Mouse (Mus musculus): ENCODE measurements around the gene Bend7. TPM values are rescaled to one million over a fixed set of nuclear protein-coding genes. Genes with fewer than 3 reads are reported as not detected.

Bend7 gene
- polyA plus RNA-seq, 1 experiment from 2014 or later: 4.6 TPM

- H3K4me2 ChIP-seq (ENCODE audit: low read length): no peak overlapping the region
- no peaks in the 10 kb centered on the region for H3K4me1 ChIP-seq (ENCODE audit: control insufficient read depth, insufficient read depth, low read depth, low read length)
- 87% methylated on average over 6 of the region's 6 CpGs for WGBS
- no peak for ATAC-seq
- H3K9ac ChIP-seq (ENCODE audit: low read depth, low read length): no peak overlapping the region
- no peak overlapping the region for H3K27ac ChIP-seq (ENCODE audit: low read depth, low read length)
- no peak overlapping the region for H3K4me3 ChIP-seq (ENCODE audit: low read length)
- no peaks in the 10 kb centered on the region for H3K9me3 ChIP-seq (ENCODE audit: control insufficient read depth, low read length)
- H3K27me3 ChIP-seq (replicated peaks; ENCODE audit: control insufficient read depth, insufficient read depth, low read length): no peaks in the 10 kb centered on the region
- no peaks in the 10 kb centered on the region for H3K36me3 ChIP-seq (ENCODE audit: control insufficient read depth, insufficient read depth, low read length)
Measured at GRCm38 (mm10) chr2:4829489-4830065, 111.9 kb downstream of the Bend7 start.

GRCm38 (mm10) chr2:4831493-4831892 lies 113.9 kb downstream of the Bend7 start:
- H3K9me3 ChIP-seq (ENCODE audit: control insufficient read depth, low read length): no peaks in the 10 kb centered on the region
- no peak overlapping the region for H3K4me2 ChIP-seq (ENCODE audit: low read length)
- no peak overlapping the region for H3K9ac ChIP-seq (ENCODE audit: low read depth, low read length)
- no peak overlapping the region for H3K27ac ChIP-seq (ENCODE audit: low read depth, low read length)
- no peaks in the 10 kb centered on the region for H3K4me1 ChIP-seq (ENCODE audit: control insufficient read depth, insufficient read depth, low read depth, low read length)
- WGBS: 89% methylated on average over 4 of the region's 4 CpGs
- no peaks in the 10 kb centered on the region for H3K27me3 ChIP-seq (replicated peaks; ENCODE audit: control insufficient read depth, insufficient read depth, low read length)
- H3K36me3 ChIP-seq (ENCODE audit: control insufficient read depth, insufficient read depth, low read length): no peaks in the 10 kb centered on the region
- ATAC-seq: no peak
- no peak overlapping the region for H3K4me3 ChIP-seq (ENCODE audit: low read length)

- H3K9me3 ChIP-seq (ENCODE audit: control insufficient read depth, low read length): no peaks in the 10 kb centered on the region
- H3K27ac ChIP-seq (ENCODE audit: low read depth, low read length): no peak overlapping the region
- no peaks in the 10 kb centered on the region for H3K27me3 ChIP-seq (replicated peaks; ENCODE audit: control insufficient read depth, insufficient read depth, low read length)
- H3K4me2 ChIP-seq (ENCODE audit: low read length): no peak overlapping the region
- WGBS: 72% methylated on average over 4 of the region's 4 CpGs
- H3K4me1 ChIP-seq (ENCODE audit: control insufficient read depth, insufficient read depth, low read depth, low read length): no peaks in the 10 kb centered on the region
- H3K9ac ChIP-seq (ENCODE audit: low read depth, low read length): no peak overlapping the region
- H3K4me3 ChIP-seq (ENCODE audit: low read length): no peak overlapping the region
- no peak for ATAC-seq
- H3K36me3 ChIP-seq (ENCODE audit: control insufficient read depth, insufficient read depth, low read length): no peaks in the 10 kb centered on the region
Measured at GRCm38 (mm10) chr2:4832166-4832565, 114.5 kb downstream of the Bend7 start.

- H3K27ac ChIP-seq (ENCODE audit: low read depth, low read length): no peak overlapping the region
- 89% methylated on average over 2 of the region's 2 CpGs for WGBS
- no peak overlapping the region for H3K4me3 ChIP-seq (ENCODE audit: low read length)
- H3K27me3 ChIP-seq (replicated peaks; ENCODE audit: control insufficient read depth, insufficient read depth, low read length): no peaks in the 10 kb centered on the region
- H3K9me3 ChIP-seq (ENCODE audit: control insufficient read depth, low read length): no peaks in the 10 kb centered on the region
- H3K36me3 ChIP-seq (ENCODE audit: control insufficient read depth, insufficient read depth, low read length): no peaks in the 10 kb centered on the region
- H3K9ac ChIP-seq (ENCODE audit: low read depth, low read length): no peak overlapping the region
- no peaks in the 10 kb centered on the region for H3K4me1 ChIP-seq (ENCODE audit: control insufficient read depth, insufficient read depth, low read depth, low read length)
- ATAC-seq: no peak
- no peak overlapping the region for H3K4me2 ChIP-seq (ENCODE audit: low read length)
Measured at GRCm38 (mm10) chr2:4849449-4849848, 131.8 kb downstream of the Bend7 start.

Other genes with a start within 250 kb of the Bend7 start
- 37.6 and 42.8 TPM in 2 replicates for gene Prpf18, start 65.7 kb upstream of the Bend7 start, polyA plus RNA-seq (2015; fragmentation: Nextera tagmentation; extraction: Ambion mirVana)
- gene Sephs1, start 163.7 kb downstream of the Bend7 start, polyA plus RNA-seq (2015; fragmentation: Nextera tagmentation; extraction: Ambion mirVana): 47.6 and 50.7 TPM in 2 replicates
- 95.9 and 120 TPM in 2 replicates for gene Phyh, start 201.2 kb downstream of the Bend7 start, polyA plus RNA-seq (2015; fragmentation: Nextera tagmentation; extraction: Ambion mirVana)

All from hindbrain, embryonic 16.5 days (tissue).